Mouse (Mus musculus) left cerebral cortex, postnatal 14 days (tissue): ENCODE results near the gene Gm11541. TPM values are rescaled to one million over a fixed set of nuclear protein-coding genes. Genes with fewer than 3 reads are reported as not detected.

ENCODE experiments used
- DNase-seq, 2 experiments: peaks; one replicate each; pipeline ENCODE4 v3.0.0; 2021 to 2022; ENCODE audit warnings: low spot score in 2 of 2, mixed read lengths in 1 of 2
- intact Hi-C: fragments of 180-260 bp; cut with DNase I; formaldehyde crosslinking; loops from one replicate; pipeline ENCODE4 v1.15.1; 2025
- total RNA-seq, 2 experiments: library from RNA; stranded (reverse); gene quantifications; 2 replicates each; pipeline ENCODE4 v1.2.3; 2021

The Gm11541 gene
- total RNA-seq, 2 experiments from 2014 or later = not detected

- intact Hi-C loops = no loop called here
Observed at GRCm38 (mm10) chr11:94646457-94646856, 57.8 kb downstream of the Gm11541 start.

More at GRCm38 (mm10) chr11:94646457-94646856, 57.8 kb downstream of the Gm11541 start:
- no peak for DNase-seq

Other genes starting within 250 kb of the Gm11541 start
- gene Cacna1g, start 230.3 kb downstream of the Gm11541 start, total RNA-seq = 100 to 1,000 TPM; 107 to 130 TPM
- gene Spata20, start 218.3 kb downstream of the Gm11541 start, total RNA-seq = under 1 TPM; 0.38 to 0.62 TPM
- gene Epn3, start 204.5 kb downstream of the Gm11541 start, total RNA-seq = 1 to 10 TPM in 1 of 2 experiments, under 1 TPM in 1; 0.95 to 1.3 TPM
- gene Mycbpap, start 182.8 kb downstream of the Gm11541 start, total RNA-seq = 1 to 10 TPM; 3.2 to 3.8 TPM
- 10 to 100 TPM; 16.1 to 16.8 TPM for gene Rsad1, start 155.2 kb downstream of the Gm11541 start, total RNA-seq
- gene Chad, start 139.5 kb downstream of the Gm11541 start, total RNA-seq = under 1 TPM in 1 of 2 experiments, not detected in 1; 0.38 TPM
- gene Acsf2, start 102.6 kb downstream of the Gm11541 start, total RNA-seq = 10 to 100 TPM; 16.9 to 17.2 TPM
- 10 to 100 TPM; 83.8 to 84.9 TPM for gene Lrrc59, start 74.7 kb downstream of the Gm11541 start, total RNA-seq
- 10 to 100 TPM; 65.2 to 72.5 TPM for gene Mrpl27, start 50.7 kb downstream of the Gm11541 start, total RNA-seq
- gene Eme1, start 50.5 kb downstream of the Gm11541 start, total RNA-seq = under 1 TPM; 0.21 to 0.79 TPM
- gene Xylt2, start 27.0 kb downstream of the Gm11541 start, total RNA-seq = 10 to 100 TPM; 23.1 to 25.8 TPM
- under 1 TPM; 0.31 to 0.38 TPM for gene Cdc34b, start 37.3 kb upstream of the Gm11541 start, total RNA-seq
- gene Tmem92, start 78.2 kb upstream of the Gm11541 start, total RNA-seq = not detected
- gene Col1a1, start 231.7 kb upstream of the Gm11541 start, total RNA-seq = 10 to 100 TPM; 50.1 to 54.5 TPM